Mouse (Mus musculus): ENCODE results near the gene Golph3. TPM values are rescaled to one million over a fixed set of nuclear protein-coding genes. Genes with fewer than 3 reads are reported as not detected.
A peak's percentile ranks its signal among the peaks of the same experiment; 100 is the strongest.

Golph3 gene
- total RNA-seq (2021) = 10 to 100 TPM; 65.3 to 70.8 TPM
- long read RNA-seq, experiment 1, transcript Golph3-201 (4 exons, 2,652 nt) = major isoform, 33 of 48 reads
- long read RNA-seq, experiment 1, partial matches to known transcripts = 0 of 48 reads
- long read RNA-seq, experiment 1, other reads (novel, unspliced or antisense) = 12 of 48 reads
- long read RNA-seq, experiment 2, transcript Golph3-201 (4 exons, 2,652 nt) = major isoform, 44 of 55 reads
- long read RNA-seq, experiment 2, partial matches to known transcripts = 1 of 55 reads
- long read RNA-seq, experiment 2, other reads (novel, unspliced or antisense) = 7 of 55 reads

GRCm38 (mm10) chr15:12321091-12321787 is at the start of gene Golph3:
TSS of gene Golph3 (plus strand) at chr15:12321450.
- peak; percentile 95 for DNase-seq

- no peak for DNase-seq
Measured at GRCm38 (mm10) chr15:12273325-12274052, 47.8 kb upstream of the Golph3 start.

GRCm38 (mm10) chr15:12274053-12274769 is 47.0 kb upstream of the Golph3 start:
- no peak for DNase-seq

GRCm38 (mm10) chr15:12275091-12275623 is 46.1 kb upstream of the Golph3 start:
- DNase-seq = no peak

- no peak for DNase-seq
Measured at GRCm38 (mm10) chr15:12279816-12280215, 41.4 kb upstream of the Golph3 start.

GRCm38 (mm10) chr15:12284794-12285534 is 36.3 kb upstream of the Golph3 start:
- peak; percentile 12 for DNase-seq

GRCm38 (mm10) chr15:12285535-12285809 is 35.8 kb upstream of the Golph3 start:
- DNase-seq = no peak

- no peak for DNase-seq
Measured at GRCm38 (mm10) chr15:12290330-12290729, 30.9 kb upstream of the Golph3 start.

- DNase-seq = no peak
Measured at GRCm38 (mm10) chr15:12291757-12292156, 29.5 kb upstream of the Golph3 start.

- no peak for DNase-seq
Measured at GRCm38 (mm10) chr15:12296228-12296627, 25.0 kb upstream of the Golph3 start.

- DNase-seq = no peak
Measured at GRCm38 (mm10) chr15:12298231-12298737, 23.0 kb upstream of the Golph3 start.

- DNase-seq = no peak
Measured at GRCm38 (mm10) chr15:12301771-12302170, 19.5 kb upstream of the Golph3 start.

GRCm38 (mm10) chr15:12306188-12307071 is 14.8 kb upstream of the Golph3 start:
- peak; percentile 16 for DNase-seq

GRCm38 (mm10) chr15:12307114-12307513 is 14.1 kb upstream of the Golph3 start:
- DNase-seq = no peak

- no peak for DNase-seq
Measured at GRCm38 (mm10) chr15:12308539-12308938, 12.7 kb upstream of the Golph3 start.

- no peak for DNase-seq
Measured at GRCm38 (mm10) chr15:12310676-12311075, 10.6 kb upstream of the Golph3 start.

- no peak for DNase-seq
Measured at GRCm38 (mm10) chr15:12311465-12311864, 9.8 kb upstream of the Golph3 start.

GRCm38 (mm10) chr15:12313255-12313654 is 8.0 kb upstream of the Golph3 start:
- no peak for DNase-seq

- no peak for DNase-seq
Measured at GRCm38 (mm10) chr15:12314584-12314983, 6.7 kb upstream of the Golph3 start.

- DNase-seq = no peak
Measured at GRCm38 (mm10) chr15:12315996-12316395, 5.3 kb upstream of the Golph3 start.

All from gastrocnemius, postnatal 25 days (tissue).